Mouse (Mus musculus): ENCODE data around the gene Mical3. TPM values are rescaled to one million over a fixed set of nuclear protein-coding genes. Genes with fewer than 3 reads are reported as not detected.

The Mical3 gene
- polyA plus RNA-seq, 1 experiment from 2014 or later = 37.0 TPM

GRCm38 (mm10) chr6:121014339-121014738 is 116.5 kb downstream of the Mical3 start:
- Histone ChIP-seq H3K4me1 (ENCODE audit: control insufficient read depth, insufficient read depth, low read length) (peaks cover 2% of the 10 kb centered on the region; the same call in 1 of the 2 replicates), H3K36me3 (ENCODE audit: control insufficient read depth, insufficient read depth, low read length) (peaks cover 27% of the 10 kb centered on the region), H3K4me3 (ENCODE audit: low read depth, low read length) (no peak overlapping the region), H3K27ac (ENCODE audit: low read length) (0 out of 2 replicates have a peak overlapping the region, but pooled peaks have one; percentile 17), H3K9ac (ENCODE audit: low read depth, low read length) (no peak overlapping the region), H3K9me3 (replicated peaks; ENCODE audit: control insufficient read depth, low read length, poor library complexity, severe bottlenecking) (no peaks in the 10 kb centered on the region), H3K27me3 (ENCODE audit: control insufficient read depth, insufficient read depth, low read depth, low read length) (no peaks in the 10 kb centered on the region), H3K4me2 (ENCODE audit: low read length) (no peak overlapping the region)
- 77% methylated on average over 11 of the region's 11 CpGs for WGBS
- ATAC-seq = no peak

- no peak for ATAC-seq
- Histone ChIP-seq H3K4me1 (ENCODE audit: control insufficient read depth, insufficient read depth, low read length) (peaks cover 2% of the 10 kb centered on the region; the same call in 1 of the 2 replicates), H3K36me3 (ENCODE audit: control insufficient read depth, insufficient read depth, low read length) (peaks cover 27% of the 10 kb centered on the region), H3K27me3 (ENCODE audit: control insufficient read depth, insufficient read depth, low read depth, low read length) (no peaks in the 10 kb centered on the region), H3K4me2 (ENCODE audit: low read length) (no peak overlapping the region), H3K9ac (ENCODE audit: low read depth, low read length) (no peak overlapping the region), H3K9me3 (replicated peaks; ENCODE audit: control insufficient read depth, low read length, poor library complexity, severe bottlenecking) (no peaks in the 10 kb centered on the region), H3K4me3 (ENCODE audit: low read depth, low read length) (no peak overlapping the region), H3K27ac (ENCODE audit: low read length) (no peak overlapping the region)
- 49% methylated on average over 9 of the region's 9 CpGs for WGBS
These were observed 117.0 kb downstream of the Mical3 start for GRCm38 (mm10) chr6:121013750-121014149.

GRCm38 (mm10) chr6:121011709-121012108 is 119.1 kb downstream of the Mical3 start:
- WGBS = 87% methylated on average over 11 of the region's 11 CpGs
- Histone ChIP-seq H3K36me3 (ENCODE audit: control insufficient read depth, insufficient read depth, low read length) (peaks cover 24% of the 10 kb centered on the region), H3K27ac (ENCODE audit: low read length) (no peak overlapping the region)

GRCm38 (mm10) chr6:121009651-121010050 is 121.1 kb downstream of the Mical3 start:
- 93% methylated on average over 8 of the region's 8 CpGs for WGBS
- H3K4me1 ChIP-seq (ENCODE audit: control insufficient read depth, insufficient read depth, low read length) = peaks cover 2% of the 10 kb centered on the region; the same call in 1 of the 2 replicates
- H3K27ac ChIP-seq (ENCODE audit: low read length) = no peak overlapping the region
- no peaks in the 10 kb centered on the region for H3K27me3 ChIP-seq (ENCODE audit: control insufficient read depth, insufficient read depth, low read depth, low read length)
- no peaks in the 10 kb centered on the region for H3K9me3 ChIP-seq (replicated peaks; ENCODE audit: control insufficient read depth, low read length, poor library complexity, severe bottlenecking)
- H3K9ac ChIP-seq (ENCODE audit: low read depth, low read length) = no peak overlapping the region
- H3K4me3 ChIP-seq (ENCODE audit: low read depth, low read length) = no peak overlapping the region
- ATAC-seq = no peak
- H3K36me3 ChIP-seq (ENCODE audit: control insufficient read depth, insufficient read depth, low read length) = peaks cover 22% of the 10 kb centered on the region
- H3K4me2 ChIP-seq (ENCODE audit: low read length) = no peak overlapping the region

More at GRCm38 (mm10) chr6:121011709-121012108, 119.1 kb downstream of the Mical3 start:
- Histone ChIP-seq H3K4me2 (ENCODE audit: low read length) (no peak overlapping the region), H3K9ac (ENCODE audit: low read depth, low read length) (no peak overlapping the region), H3K27me3 (ENCODE audit: control insufficient read depth, insufficient read depth, low read depth, low read length) (no peaks in the 10 kb centered on the region), H3K9me3 (replicated peaks; ENCODE audit: control insufficient read depth, low read length, poor library complexity, severe bottlenecking) (no peaks in the 10 kb centered on the region), H3K4me1 (ENCODE audit: control insufficient read depth, insufficient read depth, low read length) (peaks cover 2% of the 10 kb centered on the region; the same call in 1 of the 2 replicates), H3K4me3 (ENCODE audit: low read depth, low read length) (no peak overlapping the region)
- no peak for ATAC-seq

GRCm38 (mm10) chr6:121004959-121005358 is 125.8 kb downstream of the Mical3 start:
- H3K27me3 ChIP-seq (ENCODE audit: control insufficient read depth, insufficient read depth, low read depth, low read length) = no peaks in the 10 kb centered on the region
- peaks cover 24% of the 10 kb centered on the region for H3K36me3 ChIP-seq (ENCODE audit: control insufficient read depth, insufficient read depth, low read length)
- 65% methylated on average over 4 of the region's 4 CpGs for WGBS
- H3K27ac ChIP-seq (ENCODE audit: low read length) = no peak overlapping the region
- H3K4me3 ChIP-seq (ENCODE audit: low read depth, low read length) = no peak overlapping the region
- H3K9ac ChIP-seq (ENCODE audit: low read depth, low read length) = no peak overlapping the region
- ATAC-seq = no peak
- H3K4me1 ChIP-seq (ENCODE audit: control insufficient read depth, insufficient read depth, low read length) = no peaks in the 10 kb centered on the region
- H3K4me2 ChIP-seq (ENCODE audit: low read length) = no peak overlapping the region
- no peaks in the 10 kb centered on the region for H3K9me3 ChIP-seq (replicated peaks; ENCODE audit: control insufficient read depth, low read length, poor library complexity, severe bottlenecking)

- no peak overlapping the region for H3K4me3 ChIP-seq (ENCODE audit: low read depth, low read length)
- H3K27me3 ChIP-seq (ENCODE audit: control insufficient read depth, insufficient read depth, low read depth, low read length) = no peaks in the 10 kb centered on the region
- H3K9me3 ChIP-seq (replicated peaks; ENCODE audit: control insufficient read depth, low read length, poor library complexity, severe bottlenecking) = no peaks in the 10 kb centered on the region
- H3K4me1 ChIP-seq (ENCODE audit: control insufficient read depth, insufficient read depth, low read length) = no peaks in the 10 kb centered on the region
- no peak for ATAC-seq
- no peak overlapping the region for H3K4me2 ChIP-seq (ENCODE audit: low read length)
- no peak overlapping the region for H3K9ac ChIP-seq (ENCODE audit: low read depth, low read length)
- WGBS = 83% methylated on average over 3 of the region's 3 CpGs
- no peak overlapping the region for H3K27ac ChIP-seq (ENCODE audit: low read length)
- peaks cover 17% of the 10 kb centered on the region for H3K36me3 ChIP-seq (ENCODE audit: control insufficient read depth, insufficient read depth, low read length)
These were observed 127.8 kb downstream of the Mical3 start for GRCm38 (mm10) chr6:121002952-121003351.

- H3K27ac ChIP-seq (ENCODE audit: low read length) = no peak overlapping the region
- peaks cover 10% of the 10 kb centered on the region for H3K36me3 ChIP-seq (ENCODE audit: control insufficient read depth, insufficient read depth, low read length)
- H3K9me3 ChIP-seq (replicated peaks; ENCODE audit: control insufficient read depth, low read length, poor library complexity, severe bottlenecking) = no peaks in the 10 kb centered on the region
- ATAC-seq = no peak
- H3K4me1 ChIP-seq (ENCODE audit: control insufficient read depth, insufficient read depth, low read length) = no peaks in the 10 kb centered on the region
- no peak overlapping the region for H3K4me2 ChIP-seq (ENCODE audit: low read length)
- H3K4me3 ChIP-seq (ENCODE audit: low read depth, low read length) = no peak overlapping the region
- H3K9ac ChIP-seq (ENCODE audit: low read depth, low read length) = no peak overlapping the region
- H3K27me3 ChIP-seq (ENCODE audit: control insufficient read depth, insufficient read depth, low read depth, low read length) = no peaks in the 10 kb centered on the region
- 83% methylated on average over 8 of the region's 8 CpGs for WGBS
These were observed 130.8 kb downstream of the Mical3 start for GRCm38 (mm10) chr6:120999860-121000526.

GRCm38 (mm10) chr6:120999087-120999486 is 131.7 kb downstream of the Mical3 start:
- no peak overlapping the region for H3K27ac ChIP-seq (ENCODE audit: low read length)
- H3K27me3 ChIP-seq (ENCODE audit: control insufficient read depth, insufficient read depth, low read depth, low read length) = no peaks in the 10 kb centered on the region
- H3K4me1 ChIP-seq (ENCODE audit: control insufficient read depth, insufficient read depth, low read length) = no peaks in the 10 kb centered on the region
- H3K9me3 ChIP-seq (replicated peaks; ENCODE audit: control insufficient read depth, low read length, poor library complexity, severe bottlenecking) = no peaks in the 10 kb centered on the region
- H3K4me3 ChIP-seq (ENCODE audit: low read depth, low read length) = no peak overlapping the region
- no peak overlapping the region for H3K9ac ChIP-seq (ENCODE audit: low read depth, low read length)
- no peak overlapping the region for H3K4me2 ChIP-seq (ENCODE audit: low read length)
- H3K36me3 ChIP-seq (ENCODE audit: control insufficient read depth, insufficient read depth, low read length) = peaks cover 10% of the 10 kb centered on the region
- WGBS = 77% methylated on average over 5 of the region's 5 CpGs
- ATAC-seq = no peak

GRCm38 (mm10) chr6:120996607-120997006 is 134.2 kb downstream of the Mical3 start:
- no peak for ATAC-seq
- Histone ChIP-seq H3K27me3 (ENCODE audit: control insufficient read depth, insufficient read depth, low read depth, low read length) (no peaks in the 10 kb centered on the region), H3K27ac (ENCODE audit: low read length) (no peak overlapping the region), H3K36me3 (ENCODE audit: control insufficient read depth, insufficient read depth, low read length) (peaks cover 9% of the 10 kb centered on the region), H3K9ac (ENCODE audit: low read depth, low read length) (no peak overlapping the region), H3K4me3 (ENCODE audit: low read depth, low read length) (no peak overlapping the region), H3K4me2 (ENCODE audit: low read length) (no peak overlapping the region), H3K9me3 (replicated peaks; ENCODE audit: control insufficient read depth, low read length, poor library complexity, severe bottlenecking) (no peaks in the 10 kb centered on the region), H3K4me1 (ENCODE audit: control insufficient read depth, insufficient read depth, low read length) (no peaks in the 10 kb centered on the region)
- WGBS = 88% methylated on average over 6 of the region's 6 CpGs

Data from midbrain, embryonic 16.5 days (tissue).